Mouse (Mus musculus): ENCODE results near the gene D10Jhu81e. TPM values are rescaled to one million over a fixed set of nuclear protein-coding genes. Genes with fewer than 3 reads are reported as not detected.
"Not testable (repeated sequence)": the region's sequence is repeated elsewhere in the genome, so short reads cannot be mapped to it uniquely, and the experiment has no call there.

The D10Jhu81e gene
- polyA plus RNA-seq, 1 experiment from 2014 or later, result 20.8 TPM

- 78% methylated on average over 14 of the region's 14 CpGs for WGBS
- H3K4me1 ChIP-seq, result peaks cover 31% of the 10 kb centered on the region
- DNase-seq (ENCODE audit: extremely low spot score, low spot score), result no peak
- no peak overlapping the region for H3K4me3 ChIP-seq
- no peaks in the 10 kb centered on the region for H3K9me3 ChIP-seq
- no peaks in the 10 kb centered on the region for H3K36me3 ChIP-seq (replicated peaks)
- H3K27ac ChIP-seq, result no peak overlapping the region
- H3K27me3 ChIP-seq (ENCODE audit: poor library complexity, severe bottlenecking), result no peaks in the 10 kb centered on the region
Measured at GRCm38 (mm10) chr10:78138812-78139523, 30.6 kb downstream of the D10Jhu81e start.

DNA sequence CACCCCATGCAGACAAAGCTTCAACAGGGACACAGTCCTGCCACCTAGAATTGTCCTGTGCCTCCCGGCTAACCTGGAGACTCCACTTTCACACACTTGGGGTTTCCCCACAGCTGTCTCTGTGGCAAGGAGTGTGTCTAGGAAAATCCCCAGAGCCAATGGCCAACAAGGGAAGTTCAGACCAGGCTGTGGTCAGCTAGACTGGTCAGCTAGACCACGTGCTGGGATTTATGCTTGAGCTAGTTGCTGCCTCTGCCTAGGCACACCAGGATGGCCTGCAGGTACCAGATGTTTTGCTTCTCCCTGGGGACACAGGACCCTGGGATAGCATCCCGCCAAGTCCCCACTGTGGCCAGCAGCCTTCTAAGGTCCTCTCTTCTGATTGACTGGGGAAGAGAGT, 32.4 kb downstream of the D10Jhu81e start:
- 89% methylated on average over 3 of the region's 3 CpGs for WGBS
- DNase-seq (ENCODE audit: extremely low spot score, low spot score), result no peak
- Histone ChIP-seq H3K27me3 (ENCODE audit: poor library complexity, severe bottlenecking) (no peaks in the 10 kb centered on the region), H3K27ac (peak overlapping the region; percentile 48; the same call in 1 of the 2 replicates), H3K36me3 (replicated peaks) (no peaks in the 10 kb centered on the region), H3K4me3 (no peak overlapping the region), H3K4me1 (peaks cover 31% of the 10 kb centered on the region), H3K9me3 (no peaks in the 10 kb centered on the region)

- no peaks in the 10 kb centered on the region for H3K36me3 ChIP-seq (replicated peaks)
- no peaks in the 10 kb centered on the region for H3K27me3 ChIP-seq (ENCODE audit: poor library complexity, severe bottlenecking)
- H3K4me3 ChIP-seq, result no peak overlapping the region
- no peaks in the 10 kb centered on the region for H3K9me3 ChIP-seq
- no peak overlapping the region for H3K27ac ChIP-seq
- WGBS, result 79% methylated on average over 5 of the region's 5 CpGs
- peaks cover 31% of the 10 kb centered on the region for H3K4me1 ChIP-seq
- DNase-seq (ENCODE audit: extremely low spot score, low spot score), result no peak
Measured at GRCm38 (mm10) chr10:78135947-78136346, 33.6 kb downstream of the D10Jhu81e start.

- no peaks in the 10 kb centered on the region for H3K9me3 ChIP-seq
- H3K4me1 ChIP-seq, result peaks cover 31% of the 10 kb centered on the region
- no peaks in the 10 kb centered on the region for H3K36me3 ChIP-seq (replicated peaks)
- peak; percentile 36 for DNase-seq (ENCODE audit: extremely low spot score, low spot score)
- no peaks in the 10 kb centered on the region for H3K27me3 ChIP-seq (ENCODE audit: poor library complexity, severe bottlenecking)
- whole genome bisulfite sequencing, result 13% methylated on average over 14 of the region's 14 CpGs
- H3K27ac ChIP-seq, result peak overlapping the region; percentile 27
- peak overlapping the region; percentile 33 for H3K4me3 ChIP-seq
Measured at GRCm38 (mm10) chr10:78134975-78135798, 34.4 kb downstream of the D10Jhu81e start.

GRCm38 (mm10) chr10:78134400-78134799, 35.2 kb downstream of the D10Jhu81e start:
- no peaks in the 10 kb centered on the region for H3K9me3 ChIP-seq
- H3K4me1 ChIP-seq, result peaks cover 31% of the 10 kb centered on the region
- H3K4me3 ChIP-seq, result no peak overlapping the region
- no peak for DNase-seq (ENCODE audit: extremely low spot score, low spot score)
- H3K27ac ChIP-seq, result 0 out of 2 replicates have a peak overlapping the region, but pooled peaks have one; percentile 27
- H3K36me3 ChIP-seq (replicated peaks), result no peaks in the 10 kb centered on the region
- H3K27me3 ChIP-seq (ENCODE audit: poor library complexity, severe bottlenecking), result no peaks in the 10 kb centered on the region
- 84% methylated on average over 4 of the region's 4 CpGs for WGBS

GRCm38 (mm10) chr10:78129998-78130397, 39.6 kb downstream of the D10Jhu81e start:
- no peak overlapping the region for H3K27ac ChIP-seq
- peaks cover 14% of the 10 kb centered on the region for H3K4me1 ChIP-seq
- no peaks in the 10 kb centered on the region for H3K9me3 ChIP-seq
- H3K4me3 ChIP-seq, result no peak overlapping the region
- no peaks in the 10 kb centered on the region for H3K27me3 ChIP-seq (ENCODE audit: poor library complexity, severe bottlenecking)
- no peaks in the 10 kb centered on the region for H3K36me3 ChIP-seq (replicated peaks)
- DNase-seq (ENCODE audit: extremely low spot score, low spot score), result no peak
- 70% methylated on average over 4 of the region's 4 CpGs for WGBS

DNA sequence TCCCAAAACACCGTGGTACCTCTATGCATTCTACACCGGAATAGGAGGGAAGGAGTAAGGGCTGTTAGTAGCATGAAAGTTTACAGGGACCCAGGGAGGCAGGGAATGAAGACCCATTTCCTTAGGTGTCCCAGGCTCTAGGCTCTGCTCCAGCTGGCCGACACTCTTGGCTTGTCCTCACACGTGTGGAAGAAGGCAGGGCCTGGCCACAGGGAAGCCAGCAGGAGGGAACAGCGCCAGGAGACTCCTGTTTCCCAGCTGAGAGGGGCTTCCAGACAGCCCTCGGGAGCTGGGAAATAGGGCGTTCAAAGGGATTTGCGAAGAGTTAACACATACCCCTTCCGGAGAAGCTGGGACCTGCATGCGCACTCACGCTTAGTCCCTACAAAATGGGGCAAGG, 40.2 kb downstream of the D10Jhu81e start:
- peaks cover 8% of the 10 kb centered on the region for H3K4me1 ChIP-seq
- no peak overlapping the region for H3K4me3 ChIP-seq
- no peaks in the 10 kb centered on the region for H3K9me3 ChIP-seq
- H3K27me3 ChIP-seq (ENCODE audit: poor library complexity, severe bottlenecking), result no peaks in the 10 kb centered on the region
- no peak for DNase-seq (ENCODE audit: extremely low spot score, low spot score)
- no peaks in the 10 kb centered on the region for H3K36me3 ChIP-seq (replicated peaks)
- H3K27ac ChIP-seq, result no peak overlapping the region
- 60% methylated on average over 11 of the region's 11 CpGs for WGBS

- no peak for DNase-seq (ENCODE audit: extremely low spot score, low spot score)
- H3K4me3 ChIP-seq, result no peak overlapping the region
- H3K9me3 ChIP-seq, result no peaks in the 10 kb centered on the region
- H3K36me3 ChIP-seq (replicated peaks), result no peaks in the 10 kb centered on the region
- 0 out of 2 replicates have a peak, but pooled peaks cover 6% of the 10 kb centered on the region for H3K4me1 ChIP-seq
- H3K27me3 ChIP-seq (ENCODE audit: poor library complexity, severe bottlenecking), result no peaks in the 10 kb centered on the region
- H3K27ac ChIP-seq, result no peak overlapping the region
- WGBS, result 86% methylated on average over 2 of the region's 2 CpGs
Measured at GRCm38 (mm10) chr10:78128647-78129046, 40.9 kb downstream of the D10Jhu81e start.

- Histone ChIP-seq H3K9me3 (no peaks in the 10 kb centered on the region), H3K36me3 (replicated peaks) (no peaks in the 10 kb centered on the region), H3K27me3 (ENCODE audit: poor library complexity, severe bottlenecking) (no peaks in the 10 kb centered on the region), H3K27ac (no peak overlapping the region), H3K4me3 (no peak overlapping the region), H3K4me1 (0 out of 2 replicates have a peak, but pooled peaks cover 6% of the 10 kb centered on the region)
- DNase-seq (ENCODE audit: extremely low spot score, low spot score), result no peak
- WGBS, result 85% methylated on average over 1 of the region's 1 CpGs
Measured at GRCm38 (mm10) chr10:78127931-78128330, 41.7 kb downstream of the D10Jhu81e start.

DNA sequence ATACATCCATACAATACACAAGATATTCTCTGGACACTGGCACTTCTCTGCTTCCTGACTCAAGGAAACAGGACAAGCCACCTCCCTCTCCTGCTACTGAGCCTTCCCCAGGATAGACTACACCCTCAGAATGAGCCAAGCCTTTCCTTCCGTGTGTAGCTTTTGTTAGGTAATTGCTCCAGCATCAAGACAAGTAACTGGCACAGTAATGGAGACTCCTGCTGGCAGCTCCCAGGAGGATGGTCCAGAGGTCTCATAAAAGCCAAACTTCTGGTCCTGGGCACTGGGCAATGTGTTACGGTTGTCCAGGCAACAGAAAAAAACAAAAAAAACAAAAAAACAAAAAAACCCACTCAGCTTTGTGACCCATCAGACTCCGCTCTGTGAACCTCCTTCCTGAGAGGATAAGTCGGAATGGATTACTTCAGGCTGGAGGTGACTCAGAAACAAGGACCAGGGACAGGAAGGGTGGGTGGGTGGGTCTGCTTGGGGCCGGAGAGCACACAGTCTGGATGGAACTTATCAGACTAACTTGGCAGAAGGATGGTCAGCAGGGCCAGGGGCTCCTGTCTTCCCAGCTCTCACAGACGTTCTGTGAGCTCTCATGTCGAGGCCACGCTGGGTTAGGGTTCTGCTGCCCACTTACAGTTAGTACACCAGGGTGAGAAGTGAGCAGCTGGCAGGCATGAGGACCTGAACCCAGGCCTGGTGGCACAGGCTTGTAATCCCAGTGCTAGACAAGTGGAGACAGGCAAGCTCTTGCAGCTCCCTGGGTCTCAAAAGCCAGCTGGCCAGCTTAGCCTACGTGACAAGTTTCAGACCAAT, 42.3 kb downstream of the D10Jhu81e start:
- H3K4me1 ChIP-seq, result 0 out of 2 replicates have a peak, but pooled peaks cover 6% of the 10 kb centered on the region
- no peak overlapping the region for H3K4me3 ChIP-seq
- H3K36me3 ChIP-seq (replicated peaks), result no peaks in the 10 kb centered on the region
- H3K27ac ChIP-seq, result no peak overlapping the region
- DNase-seq (ENCODE audit: extremely low spot score, low spot score), result no peak
- H3K9me3 ChIP-seq, result no peaks in the 10 kb centered on the region
- WGBS, result 73% methylated on average over 9 of the region's 9 CpGs
- no peaks in the 10 kb centered on the region for H3K27me3 ChIP-seq (ENCODE audit: poor library complexity, severe bottlenecking)

DNA sequence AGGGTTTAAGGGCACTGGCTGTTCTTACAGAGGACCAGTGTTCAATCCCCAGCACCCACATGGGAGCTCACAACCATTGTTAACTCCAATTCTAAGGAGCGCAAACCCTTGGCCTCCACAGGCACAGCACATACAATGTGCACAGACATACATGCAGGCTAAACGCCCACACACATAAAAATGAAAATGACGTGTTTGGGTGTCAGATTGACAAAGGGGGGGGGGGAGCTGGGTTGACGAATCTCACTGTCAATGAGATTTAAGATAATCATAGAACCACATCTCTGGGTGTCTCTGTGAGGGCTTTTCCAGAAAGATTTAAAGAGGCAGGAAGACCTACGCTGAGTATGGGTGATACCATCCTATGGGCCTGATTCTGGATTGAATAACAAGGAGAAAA, 43.3 kb downstream of the D10Jhu81e start:
- WGBS, result 93% methylated on average over 5 of the region's 5 CpGs
- H3K4me1 ChIP-seq, result 0 out of 2 replicates have a peak, but pooled peaks cover 6% of the 10 kb centered on the region
- H3K4me3 ChIP-seq, result no peak overlapping the region
- no peaks in the 10 kb centered on the region for H3K27me3 ChIP-seq (ENCODE audit: poor library complexity, severe bottlenecking)
- DNase-seq (ENCODE audit: extremely low spot score, low spot score), result no peak
- H3K36me3 ChIP-seq (replicated peaks), result no peaks in the 10 kb centered on the region
- H3K27ac ChIP-seq, result no peak overlapping the region
- no peaks in the 10 kb centered on the region for H3K9me3 ChIP-seq

DNA sequence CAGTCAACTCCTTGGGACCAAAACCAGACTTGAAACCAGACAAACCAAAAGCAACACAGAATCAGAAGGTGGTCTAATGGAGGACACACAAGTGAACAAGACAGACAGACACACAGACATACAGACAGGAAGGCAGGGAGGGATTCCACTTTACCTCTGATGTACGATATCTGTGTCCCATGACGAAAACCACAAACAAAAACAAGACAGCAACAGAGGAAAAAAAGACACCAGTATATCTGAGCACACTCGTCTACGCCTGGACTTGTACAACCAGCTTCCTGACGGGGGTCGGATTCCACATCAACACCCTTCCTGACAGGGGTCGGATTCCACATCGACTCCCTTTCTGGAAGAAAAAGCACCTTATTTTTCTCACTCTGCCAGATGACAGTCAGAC, 44.5 kb downstream of the D10Jhu81e start:
- WGBS, result 81% methylated on average over 8 of the region's 8 CpGs
- H3K9me3 ChIP-seq; H3K4me1 ChIP-seq; H3K27me3 ChIP-seq (ENCODE audit: poor library complexity, severe bottlenecking); H3K27ac ChIP-seq; H3K4me3 ChIP-seq; H3K36me3 ChIP-seq (replicated peaks); DNase-seq (ENCODE audit: extremely low spot score, low spot score): not testable (repeated sequence)
